Mouse (Mus musculus) neural tube, embryonic 13.5 days (tissue): ENCODE measurements at regions not wholly inside any gene's neighbourhood (a gene's known extent, or its start where the extent isn't known, plus 50 kb on each side); places are given as distances from the start of the nearest gene placed in this dataset.
"Not testable (repeated sequence)": the region's sequence is repeated elsewhere in the genome, so short reads cannot be mapped to it uniquely, and the experiment has no call there.

Experiments
- ATAC-seq: fragments of 200-750 bp; cut with Nextera tagmentation; 2 replicates; pipeline ENCODE4 v1.8.0; 2017; ENCODE audit warnings: low read depth, mild to moderate bottlenecking, moderate TSS enrichment, moderate library complexity
- H3K27ac ChIP-seq: fragments of 300-500 bp; sonication (generic); replicated peaks from 2 replicates; pipeline ENCODE4 v1.5.1; 2015; ENCODE audit warnings: moderate library complexity, mild to moderate bottlenecking, inconsistent platforms
- H3K27me3 ChIP-seq: fragments of 300-500 bp; sonication (generic); 2 replicates; pipeline ENCODE4 v1.6.1; 2015; ENCODE audit warnings: mild to moderate bottlenecking, inconsistent platforms
- H3K36me3 ChIP-seq: fragments of 300-500 bp; sonication (generic); 2 replicates; pipeline ENCODE4 v1.6.1; 2015; ENCODE audit warnings: mild to moderate bottlenecking, inconsistent platforms
- H3K4me1 ChIP-seq: fragments of 300-500 bp; sonication (generic); replicated peaks from 2 replicates; pipeline ENCODE4 v1.6.1; 2015; ENCODE audit warnings: inconsistent platforms
- H3K4me2 ChIP-seq: fragments of 300-500 bp; sonication (generic); 2 replicates; pipeline ENCODE4 v1.6.1; 2015; ENCODE audit warnings: inconsistent platforms, mild to moderate bottlenecking, moderate library complexity
- H3K4me3 ChIP-seq: fragments of 300-500 bp; sonication (generic); 2 replicates; pipeline ENCODE4 v1.5.1; 2015; ENCODE audit warnings: mild to moderate bottlenecking, inconsistent platforms
- H3K9ac ChIP-seq: fragments of 300-500 bp; sonication (generic); 2 replicates; pipeline ENCODE4 v1.6.1; 2015; ENCODE audit warnings: moderate library complexity, mild to moderate bottlenecking, inconsistent platforms
- H3K9me3 ChIP-seq: fragments of 300-500 bp; sonication (generic); 2 replicates; pipeline ENCODE4 v1.6.1; 2016; ENCODE audit warnings: inconsistent platforms
- WGBS: fragments of 180-500 bp; shearing (Covaris S2); methylation state at CpG from one replicate; pipeline ENCODE4 v1.1.7; 2015; 5-methylcytosine and 5-hydroxymethylcytosine counted together

- WGBS: 91% methylated on average over 1 of the region's 1 CpGs
- ATAC-seq: no peak
Observed at GRCm38 (mm10) chr1:7388627-7389026, 2580.9 kb downstream of the Gm37988 start.

DNA sequence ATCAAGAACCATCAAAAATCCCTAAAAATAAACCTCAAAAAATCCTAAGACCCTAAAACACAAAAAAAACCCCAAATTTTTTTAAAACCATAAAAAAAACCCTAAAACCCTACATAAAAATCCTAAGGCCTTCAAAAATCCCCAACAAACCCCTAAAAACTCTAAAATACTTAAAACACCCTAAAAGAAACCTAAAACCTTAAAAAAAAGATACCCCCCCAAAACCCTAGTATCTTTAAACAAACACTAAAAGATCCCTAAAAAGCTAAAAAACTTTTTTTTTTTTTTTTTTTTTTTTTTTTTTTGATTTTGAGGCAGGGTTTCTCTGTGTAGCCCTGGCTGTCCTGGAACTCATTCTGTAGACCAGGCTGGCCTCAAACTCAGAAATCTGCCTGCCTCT is 2585.8 kb downstream of the Gm37988 start:
- H3K4me3 ChIP-seq: no peak overlapping the region
- H3K36me3 ChIP-seq: no peaks in the 10 kb centered on the region
- H3K9me3 ChIP-seq: no peaks in the 10 kb centered on the region
- no peak overlapping the region for H3K9ac ChIP-seq
- no peak overlapping the region for H3K27ac ChIP-seq
- H3K4me2 ChIP-seq: no peak overlapping the region
- no peaks in the 10 kb centered on the region for H3K27me3 ChIP-seq
- no peak for ATAC-seq
- no peaks in the 10 kb centered on the region for H3K4me1 ChIP-seq

More at GRCm38 (mm10) chr1:7388627-7389026, 2580.9 kb downstream of the Gm37988 start:
- no peak overlapping the region for H3K4me2 ChIP-seq
- no peak overlapping the region for H3K27ac ChIP-seq
- H3K9me3 ChIP-seq: no peaks in the 10 kb centered on the region
- no peaks in the 10 kb centered on the region for H3K4me1 ChIP-seq
- no peak overlapping the region for H3K9ac ChIP-seq
- no peaks in the 10 kb centered on the region for H3K36me3 ChIP-seq
- no peaks in the 10 kb centered on the region for H3K27me3 ChIP-seq
- no peak overlapping the region for H3K4me3 ChIP-seq

GRCm38 (mm10) chr1:7394161-7394560 is 2586.5 kb downstream of the Gm37988 start:
- no peak overlapping the region for H3K4me2 ChIP-seq
- no peaks in the 10 kb centered on the region for H3K9me3 ChIP-seq
- ATAC-seq: no peak
- no peak overlapping the region for H3K9ac ChIP-seq
- H3K4me1 ChIP-seq: no peaks in the 10 kb centered on the region
- WGBS: 96% methylated on average over 6 of the region's 6 CpGs
- no peaks in the 10 kb centered on the region for H3K27me3 ChIP-seq
- no peak overlapping the region for H3K4me3 ChIP-seq
- no peak overlapping the region for H3K27ac ChIP-seq
- no peaks in the 10 kb centered on the region for H3K36me3 ChIP-seq

DNA sequence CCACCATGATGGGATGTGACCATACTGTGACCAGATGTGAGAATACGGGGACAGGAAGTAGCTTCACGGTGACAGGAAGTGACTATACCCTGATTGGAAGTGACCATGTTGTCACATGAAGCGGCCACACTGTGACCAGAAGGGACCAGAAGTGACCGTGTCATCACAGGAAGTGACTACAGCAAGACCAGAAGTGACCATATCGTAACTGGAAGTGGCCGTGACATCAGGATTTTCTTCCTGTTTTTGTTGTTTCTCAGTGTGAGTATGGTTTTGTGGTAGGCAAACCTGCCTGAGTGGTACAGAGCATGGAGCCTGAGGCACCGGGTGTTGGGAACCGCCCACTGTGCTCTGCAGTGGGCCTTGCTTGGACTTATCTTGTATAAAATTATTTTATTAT is 2587.8 kb downstream of the Gm37988 start:
- Histone ChIP-seq H3K27ac (no peak overlapping the region), H3K9ac (no peak overlapping the region), H3K4me1 (no peaks in the 10 kb centered on the region), H3K4me3 (no peak overlapping the region), H3K4me2 (no peak overlapping the region), H3K27me3 (no peaks in the 10 kb centered on the region), H3K36me3 (no peaks in the 10 kb centered on the region), H3K9me3 (no peaks in the 10 kb centered on the region)
- no peak for ATAC-seq
- WGBS: 91% methylated on average over 8 of the region's 8 CpGs

DNA sequence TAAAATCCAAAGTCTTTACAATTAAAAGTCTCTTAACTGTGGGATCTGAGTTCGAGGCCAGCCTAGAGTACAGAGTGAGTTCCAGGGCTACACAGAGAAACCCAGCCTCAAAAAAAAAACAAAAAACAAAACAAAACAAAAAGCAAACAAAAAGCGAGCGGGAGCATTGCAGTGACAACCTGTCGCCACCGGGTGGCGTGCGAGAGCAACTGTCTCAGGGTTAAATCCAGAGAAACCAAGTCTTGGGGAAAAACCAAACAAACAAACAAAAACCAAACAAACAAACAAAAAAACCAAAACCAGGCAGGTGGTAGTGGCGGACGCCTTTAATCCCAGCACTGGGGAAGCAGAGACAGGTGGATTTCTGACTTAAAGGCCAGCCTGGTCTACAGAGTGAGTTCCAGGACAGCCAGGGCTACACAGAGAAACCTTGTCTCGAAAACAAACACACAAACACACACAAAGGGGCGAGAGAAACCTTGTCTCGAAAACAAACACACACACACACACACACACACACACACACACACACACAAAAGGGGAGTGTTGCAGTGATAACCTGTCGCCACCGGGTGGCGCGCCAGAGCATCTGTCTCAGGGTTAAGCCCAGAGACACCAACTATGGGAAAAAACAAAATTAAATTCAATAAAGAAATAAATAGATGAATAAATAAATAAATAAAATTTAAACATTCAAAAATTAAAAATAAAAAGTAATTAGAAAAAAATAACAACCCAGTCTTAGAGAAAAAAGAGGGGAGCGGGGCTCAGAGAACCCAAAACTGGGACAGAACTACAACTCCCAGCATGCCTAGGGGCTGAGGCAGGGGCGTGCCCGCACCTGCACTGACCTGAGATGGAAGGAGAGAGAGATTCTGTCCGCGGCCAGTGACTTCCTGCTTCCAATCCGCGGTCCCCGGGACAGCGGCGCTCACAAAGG is 2589.4 kb downstream of the Gm37988 start:
- 11% methylated on average over 26 of the region's 26 CpGs for WGBS
- H3K9me3 ChIP-seq: no peaks in the 10 kb centered on the region
- H3K4me2 ChIP-seq: peak overlapping the region; percentile 51
- H3K27me3 ChIP-seq: no peaks in the 10 kb centered on the region
- H3K4me1 ChIP-seq: no peaks in the 10 kb centered on the region
- H3K4me3 ChIP-seq: peak overlapping the region; percentile 60
- no peaks in the 10 kb centered on the region for H3K36me3 ChIP-seq
- peak overlapping the region; percentile 63; the same call in 1 of the 2 replicates for H3K27ac ChIP-seq
- peak; percentile 90 for ATAC-seq
- peak overlapping the region; percentile 66 for H3K9ac ChIP-seq

- Histone ChIP-seq H3K9me3 (no peaks in the 10 kb centered on the region), H3K4me3 (peak overlapping the region; percentile 60), H3K36me3 (no peaks in the 10 kb centered on the region), H3K27me3 (no peaks in the 10 kb centered on the region), H3K27ac (peak overlapping the region; percentile 85), H3K4me1 (no peaks in the 10 kb centered on the region), H3K4me2 (peak overlapping the region; percentile 59), H3K9ac (peak overlapping the region; percentile 73)
- ATAC-seq: peak; percentile 99
- WGBS: 1% methylated on average over 44 of the region's 46 CpGs
Observed at GRCm38 (mm10) chr1:7397807-7398446, 2590.2 kb downstream of the Gm37988 start.

GRCm38 (mm10) chr1:7398678-7399218 is 2591.1 kb downstream of the Gm37988 start:
- Histone ChIP-seq H3K4me2 (peak overlapping the region; percentile 59), H3K36me3 (no peaks in the 10 kb centered on the region), H3K4me1 (no peaks in the 10 kb centered on the region), H3K9me3 (no peaks in the 10 kb centered on the region), H3K27me3 (no peaks in the 10 kb centered on the region), H3K4me3 (peak overlapping the region; percentile 60), H3K9ac (peak overlapping the region; percentile 73), H3K27ac (peak overlapping the region; percentile 85)
- WGBS: 51% methylated on average over 14 of the region's 14 CpGs
- no peak for ATAC-seq

DNA sequence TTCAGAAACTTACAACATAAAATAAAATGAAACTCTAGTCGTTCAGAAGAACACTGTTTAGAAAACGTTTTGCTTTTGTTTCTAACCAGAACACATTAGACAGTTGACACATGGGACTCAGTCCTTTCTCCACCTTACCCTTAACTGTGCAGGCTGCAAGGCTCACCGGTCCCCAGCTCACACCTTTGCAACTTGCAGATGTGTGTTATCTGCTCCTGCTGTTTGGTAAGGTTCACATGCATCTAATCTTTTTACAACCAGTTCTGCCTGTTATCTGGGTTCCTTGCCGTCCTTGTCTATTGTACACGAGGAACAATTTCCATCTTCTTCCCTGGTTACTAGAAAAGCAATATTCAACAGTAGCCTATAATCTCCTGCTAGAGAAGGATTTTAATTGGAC is 2598.0 kb downstream of the Gm37988 start:
- 79% methylated on average over 5 of the region's 5 CpGs for WGBS
- not testable (repeated sequence) for ATAC-seq

DNA sequence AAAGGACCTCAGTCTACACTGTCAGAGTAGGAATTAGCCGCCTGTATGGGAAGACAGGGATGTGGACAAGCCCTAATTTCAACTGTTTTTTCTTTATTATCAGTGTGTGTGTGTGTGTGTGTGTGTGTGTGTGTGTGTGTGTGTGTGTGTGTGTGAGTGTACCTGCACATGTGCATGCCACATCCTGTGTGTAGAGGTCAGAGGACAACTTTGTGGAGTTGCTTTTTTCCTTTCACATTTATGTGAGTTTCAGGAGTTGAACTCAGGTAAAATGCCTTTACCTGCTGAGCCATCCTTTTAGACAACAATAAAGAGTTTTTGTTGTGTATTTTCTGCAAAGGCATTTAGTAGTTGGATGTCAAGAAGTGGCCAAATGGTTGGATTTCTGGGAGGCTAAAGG is 2606.8 kb downstream of the Gm37988 start:
- WGBS: 82% methylated on average over 1 of the region's 1 CpGs
- H3K36me3 ChIP-seq: no peaks in the 10 kb centered on the region
- no peak overlapping the region for H3K9ac ChIP-seq
- H3K27me3 ChIP-seq: no peaks in the 10 kb centered on the region
- H3K9me3 ChIP-seq: no peaks in the 10 kb centered on the region
- H3K27ac ChIP-seq: no peak overlapping the region
- no peak overlapping the region for H3K4me3 ChIP-seq
- H3K4me1 ChIP-seq: no peaks in the 10 kb centered on the region
- ATAC-seq: no peak
- no peak overlapping the region for H3K4me2 ChIP-seq

More for the DNA sequence above, 2598.0 kb downstream of the Gm37988 start:
- H3K4me3 ChIP-seq, H3K36me3 ChIP-seq, H3K27me3 ChIP-seq, H3K9me3 ChIP-seq, H3K4me1 ChIP-seq, H3K9ac ChIP-seq, H3K4me2 ChIP-seq, H3K27ac ChIP-seq: not testable (repeated sequence)

DNA sequence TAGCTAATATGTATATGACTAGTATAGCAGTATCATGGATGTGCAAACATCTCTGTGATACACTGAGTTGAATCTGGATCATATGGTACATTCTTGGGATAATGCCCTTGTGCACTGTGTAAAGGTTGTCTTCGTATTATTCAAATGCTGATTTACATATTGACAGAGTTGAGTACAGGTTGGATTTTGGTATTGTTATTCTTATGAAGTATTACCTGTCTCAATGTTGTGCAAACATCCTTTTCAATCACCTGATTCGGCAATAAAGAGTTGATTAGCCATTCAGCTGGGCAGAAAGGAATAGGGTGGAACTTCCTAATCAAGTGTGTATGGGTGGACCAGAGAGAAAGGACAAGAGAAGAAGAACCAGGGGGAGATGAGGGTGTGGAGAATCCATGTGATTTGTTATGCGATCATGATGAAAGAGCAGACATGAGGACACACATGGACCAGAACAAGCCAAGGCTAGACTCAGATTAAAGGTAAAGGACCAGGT is 2644.0 kb downstream of the Gm37988 start:
- H3K4me3 ChIP-seq: no peak overlapping the region
- no peak overlapping the region for H3K9ac ChIP-seq
- 94% methylated on average over 3 of the region's 3 CpGs for WGBS
- H3K9me3 ChIP-seq: no peaks in the 10 kb centered on the region
- no peak for ATAC-seq
- no peaks in the 10 kb centered on the region for H3K27me3 ChIP-seq
- H3K36me3 ChIP-seq: no peaks in the 10 kb centered on the region
- no peak overlapping the region for H3K4me2 ChIP-seq
- no peaks in the 10 kb centered on the region for H3K4me1 ChIP-seq
- no peak overlapping the region for H3K27ac ChIP-seq

- Histone ChIP-seq H3K9ac (no peak overlapping the region), H3K36me3 (no peaks in the 10 kb centered on the region), H3K4me2 (no peak overlapping the region), H3K4me1 (no peaks in the 10 kb centered on the region), H3K27me3 (no peaks in the 10 kb centered on the region), H3K9me3 (no peaks in the 10 kb centered on the region), H3K4me3 (no peak overlapping the region), H3K27ac (no peak overlapping the region)
- 72% methylated on average over 2 of the region's 2 CpGs for WGBS
- ATAC-seq: no peak
Observed at GRCm38 (mm10) chr1:7454931-7455330, 2647.2 kb downstream of the Gm37988 start.

DNA sequence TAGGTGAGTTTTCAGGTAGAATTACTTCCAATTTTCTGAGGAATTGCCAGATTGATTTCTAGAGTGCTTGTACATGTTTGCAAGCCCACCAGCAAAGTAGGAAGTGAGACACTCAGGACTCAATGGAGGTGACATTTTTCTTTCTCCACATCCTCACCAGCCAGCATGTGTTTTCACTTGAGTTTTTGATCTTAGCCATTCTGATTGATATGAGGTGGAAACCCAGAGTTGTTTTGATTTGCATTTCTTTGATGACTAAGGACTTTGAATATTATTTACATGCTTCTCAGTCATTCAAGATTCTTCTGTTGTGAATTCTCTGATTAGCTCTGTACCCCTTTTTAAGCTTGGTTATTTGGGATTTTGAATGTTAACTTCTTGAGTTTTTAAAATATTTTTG is 2650.2 kb downstream of the Gm37988 start:
- Histone ChIP-seq H3K4me1 (no peaks in the 10 kb centered on the region), H3K36me3 (no peaks in the 10 kb centered on the region), H3K4me2 (no peak overlapping the region), H3K9ac (no peak overlapping the region), H3K27me3 (no peaks in the 10 kb centered on the region), H3K9me3 (no peaks in the 10 kb centered on the region), H3K27ac (no peak overlapping the region), H3K4me3 (no peak overlapping the region)
- no peak for ATAC-seq
